Comparison of ENCODE assay signal across 8 mouse cellular contexts in the genomic region with DNA sequence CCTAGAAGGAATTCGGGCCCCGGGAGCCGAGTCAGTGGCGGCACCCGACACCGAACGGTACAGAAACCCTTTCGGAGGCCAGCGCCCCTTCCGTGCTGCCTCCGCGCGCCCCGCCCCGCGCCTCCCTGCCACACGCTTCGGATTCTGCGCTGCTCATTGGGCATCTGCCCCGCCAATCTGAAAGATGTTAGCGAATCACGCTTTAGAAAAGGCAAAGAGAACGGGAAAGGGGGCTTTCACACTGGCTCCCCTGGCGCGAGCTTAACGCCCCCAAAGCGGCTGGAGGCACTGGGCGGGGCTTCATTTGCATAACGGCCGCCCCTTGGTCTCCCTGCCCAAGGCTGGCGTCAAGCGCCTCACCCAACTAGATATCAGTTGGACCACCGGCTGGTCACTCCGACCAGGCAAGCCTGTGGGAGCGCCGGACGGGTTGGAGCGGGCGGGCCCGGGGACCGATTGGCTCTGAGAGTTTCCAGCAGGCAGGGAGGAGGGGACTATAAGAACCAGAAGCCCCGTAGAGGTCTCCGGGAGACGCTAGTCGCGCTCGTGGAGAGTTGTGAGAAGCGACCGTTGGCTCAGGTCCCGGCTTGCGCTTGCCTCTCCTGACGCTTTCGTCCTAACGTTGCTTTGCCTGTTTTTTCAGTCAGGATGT. TPM values are rescaled to one million over a fixed set of nuclear protein-coding genes. Genes with fewer than 3 reads are reported as not detected.
A peak's percentile ranks its signal among the peaks of the same experiment; 100 is the strongest.
DNase-seq lines count a peak whose midpoint lies in the region; ATAC-seq lines count a peak whose summit lies in the region.

TSS of gene Hspa2 (plus strand) at position 291 of the 652 bp plus-strand sequence.

- ATAC-seq in megakaryocyte progenitor cell, adult 5-6 weeks (replicated peaks; ENCODE audit: poor library complexity) = peak; percentile 85

- DNase-seq in adipocyte (ENCODE audit: low spot score) = peak; percentile 97
- DNase-seq in embryo, embryonic 10 days (ENCODE audit: low spot score) = peak; percentile 100
- peak; percentile 99 for DNase-seq in gastrocnemius, postnatal 10 days
- DNase-seq in induced T-regulatory cell, adult 2 months (ENCODE audit: low read depth) = peak; percentile 99
- peak; percentile 99 to 100 for DNase-seq in left cerebral cortex, adult 9 months (ENCODE audit: low spot score in 2 of 2)
- peak; percentile 100 for DNase-seq in right cerebral cortex, postnatal 14 days
- DNase-seq in urinary bladder, postnatal 36 days (ENCODE audit: low spot score in 2 of 2) = peak; percentile 100

RNA-seq across cellular contexts. Expression of gene Hspa2, which starts in this region (rescaled TPM):
- total RNA-seq in gastrocnemius, postnatal 10 days (2021) = 1 to 10 TPM; 7.4 to 8.7 TPM
- total RNA-seq in megakaryocyte progenitor cell, adult 5-6 weeks (2015) = 6.9 and 8.3 TPM in 2 replicates
- total RNA-seq in megakaryocyte progenitor cell, adult 5-6 weeks (2017) = 18.2 and 19.9 TPM in 2 replicates

Comparison
In these comparisons a context has a peak if more than half of its experiments do, and no peak if none do; other contexts are left out.
1. Peak in every context shown above with its lines: DNase-seq and ATAC-seq.